Mouse (Mus musculus): ENCODE results near the gene Icosl.

- no peak for TF ChIP-seq CTCF (IDR thresholded peaks at IDR 0.05; ENCODE audit: low read depth)
- no peak for TF ChIP-seq EP300 (IDR thresholded peaks at IDR 0.05; ENCODE audit: low read depth)
Observed at GRCm38 (mm10) chr10:78046388-78046787, 22.7 kb upstream of the Icosl start.

Data from liver, embryonic 14.5 days (tissue).